Mouse (Mus musculus) megakaryocyte progenitor cell, adult 5-6 weeks (primary cell): ENCODE results near the gene Vipr2. TPM values are rescaled to one million over a fixed set of nuclear protein-coding genes. Genes with fewer than 3 reads are reported as not detected.
A peak's percentile ranks its signal among the peaks of the same experiment; 100 is the strongest.

Source experiments
- ATAC-seq: replicated peaks from 2 replicates; pipeline ENCODE4 v1.8.0; 2016; ENCODE audit warnings: mild to moderate bottlenecking, moderate TSS enrichment, inconsistent platforms; ENCODE audit not compliant: poor library complexity
- total RNA-seq, 2 experiments: library from RNA; stranded (forward) in 1 of 2; stranded (reverse) in 1 of 2; fragments of 157-497, 149-512 nt in 1 of 2; fragments of 200-1000 nt in 1 of 2; gene quantifications; 2 replicates each; pipeline versions ENCODE4 v1.2.3 to v1.2.4; 2015 to 2017

Gene Vipr2
- total RNA-seq, 2 experiments from 2014 or later: 2.3 to 3.4 TPM

- ATAC-seq: no peak
Measured at GRCm38 (mm10) chr12:116152866-116153428, 75.4 kb downstream of the Vipr2 start.

GRCm38 (mm10) chr12:116156792-116157532, 79.4 kb downstream of the Vipr2 start:
- ATAC-seq: no peak

GRCm38 (mm10) chr12:116159223-116159622, 81.7 kb downstream of the Vipr2 start:
- ATAC-seq: no peak

- ATAC-seq: no peak
Measured at GRCm38 (mm10) chr12:116159695-116160094, 82.2 kb downstream of the Vipr2 start.

- ATAC-seq: peak; percentile 40
Measured at GRCm38 (mm10) chr12:116165368-116165767, 87.8 kb downstream of the Vipr2 start.

GRCm38 (mm10) chr12:116169666-116170065, 92.1 kb downstream of the Vipr2 start:
- ATAC-seq: peak; percentile 29

GRCm38 (mm10) chr12:116176930-116177329, 99.4 kb downstream of the Vipr2 start:
- peak; percentile 90 for ATAC-seq

- ATAC-seq: no peak
Measured at GRCm38 (mm10) chr12:116181436-116182050, 104.0 kb downstream of the Vipr2 start.

GRCm38 (mm10) chr12:116182376-116182775, 104.8 kb downstream of the Vipr2 start:
- ATAC-seq: no peak; the same call in 1 of the 2 replicates

- ATAC-seq: no peak
Measured at GRCm38 (mm10) chr12:116183212-116183935, 105.8 kb downstream of the Vipr2 start.

- no peak for ATAC-seq
Measured at GRCm38 (mm10) chr12:116193952-116194351, 116.4 kb downstream of the Vipr2 start.

GRCm38 (mm10) chr12:116194641-116195040, 117.1 kb downstream of the Vipr2 start:
- ATAC-seq: no peak

Other genes with a start within 250 kb of the Vipr2 start
- 48.7 and 59.7 TPM in 2 replicates for gene Zfp386, start 30.0 kb upstream of the Vipr2 start, total RNA-seq (2015)
- gene Zfp386, start 30.0 kb upstream of the Vipr2 start, total RNA-seq (2017): 35.5 and 37.2 TPM in 2 replicates
- 3.3 and 16.3 TPM in 2 replicates for gene Wdr60, start 185.3 kb downstream of the Vipr2 start, total RNA-seq (2015)
- 5.1 and 8.4 TPM in 2 replicates for gene Wdr60, start 185.3 kb downstream of the Vipr2 start, total RNA-seq (2017)
- gene Gm11027, start 197.7 kb downstream of the Vipr2 start, total RNA-seq (2015): not detected in 2 replicates
- gene Gm11027, start 197.7 kb downstream of the Vipr2 start, total RNA-seq (2017): not detected in 2 replicates
- 37.6 and 41.7 TPM in 2 replicates for gene Esyt2, start 203.5 kb downstream of the Vipr2 start, total RNA-seq (2015)
- gene Esyt2, start 203.5 kb downstream of the Vipr2 start, total RNA-seq (2017): 31.6 and 47.6 TPM in 2 replicates